Mouse (Mus musculus) olfactory bulb, adult 2 months (tissue): ENCODE data around the gene Fnbp1. TPM values are rescaled to one million over a fixed set of nuclear protein-coding genes. Genes with fewer than 3 reads are reported as not detected.

ENCODE experiments used
- H3K27ac ChIP-seq: fragments of 200-500 bp; 2 replicates; pipeline ENCODE4 v1.5.1; 2012; ENCODE audit warnings: low read depth, low read length; ENCODE audit not compliant: insufficient read depth
- H3K4me1 ChIP-seq: fragments of 200-500 bp; 2 replicates; pipeline ENCODE4 v1.6.1; 2012; ENCODE audit warnings: low read length; ENCODE audit not compliant: control insufficient read depth, insufficient read depth
- H3K4me3 ChIP-seq: fragments of 200-500 bp; 2 replicates; pipeline ENCODE4 v1.5.1; 2012; ENCODE audit warnings: mild to moderate bottlenecking, low read depth, low read length, moderate library complexity; ENCODE audit not compliant: insufficient read depth
- CTCF ChIP-seq: fragments of 200-500 bp; IDR thresholded peaks from 2 replicates; pipeline ENCODE4 v1.5.1; 2012; ENCODE audit warnings: low read depth, mild to moderate bottlenecking, low read length, moderate library complexity; ENCODE audit not compliant: insufficient read depth
- POLR2A ChIP-seq: fragments of 200-500 bp; IDR thresholded peaks from 2 replicates; pipeline ENCODE4 v1.6.1; 2012; ENCODE audit warnings: mild to moderate bottlenecking, low read depth, low read length, moderate library complexity; ENCODE audit not compliant: insufficient read depth
- WGBS: fragments of 180-500 bp; shearing (Covaris S2); methylation state at CpG from one replicate; pipeline ENCODE4 v1.1.7; 2018; 5-methylcytosine and 5-hydroxymethylcytosine counted together
- polyA plus RNA-seq: library from polyadenylated mRNA; stranded (reverse); fragments of >200 nt; gene quantifications from 2 replicates; pipeline ENCODE4 v1.2.4, GENCODE M21; 2012; ENCODE audit warnings: low replicate concordance; ENCODE audit not compliant: missing spikeins, insufficient read depth, insufficient read length

The Fnbp1 gene
- polyA plus RNA-seq, 1 experiment = 1,096 TPM

DNA sequence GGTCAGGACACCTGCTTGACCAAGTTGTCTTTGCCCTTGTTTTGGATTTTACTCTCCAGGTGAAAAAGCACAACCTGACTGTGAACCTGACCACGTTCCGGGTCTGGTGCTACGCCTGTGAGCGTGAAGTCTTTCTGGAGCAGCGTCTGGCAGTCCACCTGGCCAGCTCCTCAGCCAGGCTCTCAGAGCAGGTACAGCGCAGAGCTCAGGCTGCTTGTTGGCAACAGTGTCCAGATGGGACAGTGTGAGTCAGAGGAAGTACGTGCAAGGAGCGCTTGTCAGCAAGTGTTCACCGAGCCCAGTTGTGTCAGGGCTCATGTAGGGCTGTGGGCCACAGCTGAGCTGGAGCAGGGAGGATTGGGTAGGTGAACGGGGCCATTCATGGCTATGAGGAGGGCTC, 139.0 kb downstream of the Fnbp1 start:
- 93% methylated on average over 10 of the region's 10 CpGs for WGBS
- H3K4me1 ChIP-seq = no peaks in the 10 kb centered on the region
- no peak for TF ChIP-seq POLR2A
- no peak for TF ChIP-seq CTCF
- no peak overlapping the region for H3K4me3 ChIP-seq
- no peak overlapping the region for H3K27ac ChIP-seq

DNA sequence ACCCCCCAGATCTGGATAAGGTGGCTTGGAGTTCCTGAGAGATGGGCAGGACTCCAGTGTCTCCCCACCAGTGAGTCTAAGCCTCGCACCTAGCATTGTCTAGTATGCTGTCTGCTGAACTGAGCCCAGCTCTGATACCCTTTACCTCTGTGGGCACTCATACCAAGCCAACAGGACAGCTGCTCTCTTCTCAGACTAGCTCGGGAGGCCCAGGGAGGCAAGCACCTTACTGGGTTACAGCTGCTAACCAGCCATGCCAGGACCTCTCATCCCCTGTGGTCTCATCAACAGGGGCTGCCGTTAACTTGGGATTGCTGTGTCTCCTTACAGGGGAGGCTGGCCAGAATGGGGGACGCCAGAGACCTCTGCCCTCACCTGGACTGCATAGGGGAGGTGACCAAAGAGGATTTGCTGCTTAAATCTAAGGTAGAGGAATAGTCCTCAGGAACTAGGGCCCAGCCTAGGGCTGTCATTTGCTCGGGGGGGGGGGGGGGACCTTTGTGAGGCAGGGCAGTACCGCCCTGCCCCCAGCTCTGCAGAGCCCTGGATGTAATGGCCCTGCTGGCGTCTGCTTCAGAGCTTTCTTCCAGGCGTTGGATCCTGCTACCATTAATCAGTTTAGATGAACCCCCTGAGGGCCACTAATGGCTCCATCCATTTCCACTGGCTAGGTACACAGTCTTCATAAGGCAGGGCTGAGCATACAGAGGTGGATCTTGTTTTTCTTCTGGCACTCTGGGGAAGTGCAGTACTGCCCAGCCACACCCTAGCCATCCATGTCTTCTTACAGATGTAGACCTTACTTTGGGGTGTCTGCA, 143.2 kb downstream of the Fnbp1 start:
- 77% methylated on average over 8 of the region's 8 CpGs for WGBS
- peaks cover 13% of the 10 kb centered on the region for H3K4me1 ChIP-seq
- H3K4me3 ChIP-seq = no peak overlapping the region
- no peak for TF ChIP-seq CTCF
- no peak for TF ChIP-seq POLR2A
- H3K27ac ChIP-seq = no peak overlapping the region

DNA sequence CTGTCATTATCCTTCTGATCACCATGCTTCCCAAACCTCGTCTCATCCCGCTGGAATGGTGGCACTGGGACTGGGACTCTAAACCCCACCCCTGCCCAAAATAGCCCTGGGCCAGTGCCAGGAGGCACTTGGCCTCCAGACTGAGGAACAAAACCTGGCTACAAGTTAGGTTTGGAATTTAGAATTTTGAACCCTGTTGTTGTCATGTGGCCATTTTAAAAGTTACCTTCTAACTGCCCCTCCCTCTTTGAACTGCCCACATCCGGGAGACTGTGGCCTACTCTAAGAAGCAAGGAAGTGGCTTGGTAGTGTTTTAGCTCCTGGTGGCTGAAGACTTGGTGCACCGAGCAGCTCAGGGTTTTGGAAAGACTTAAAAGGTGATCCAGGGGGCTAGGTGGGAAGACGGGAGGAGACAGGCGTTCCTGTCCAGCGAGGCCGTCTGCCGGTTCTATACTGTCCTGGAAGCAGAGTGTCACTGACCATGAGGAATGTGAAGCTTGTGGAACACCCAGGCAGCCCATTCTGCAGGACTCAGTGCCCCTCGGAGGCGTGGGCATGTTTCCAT, 146.3 kb downstream of the Fnbp1 start:
- Histone ChIP-seq H3K4me1 (peaks cover 13% of the 10 kb centered on the region), H3K4me3 (no peak overlapping the region), H3K27ac (no peak overlapping the region)
- no peak for TF ChIP-seq CTCF
- TF ChIP-seq POLR2A = no peak
- 64% methylated on average over 11 of the region's 11 CpGs for WGBS

GRCm38 (mm10) chr2:30994853-30995252, 147.0 kb downstream of the Fnbp1 start:
- Histone ChIP-seq H3K4me3 (no peak overlapping the region), H3K4me1 (peaks cover 13% of the 10 kb centered on the region), H3K27ac (no peak overlapping the region)
- TF ChIP-seq CTCF (no peak), POLR2A (no peak)
- 83% methylated on average over 4 of the region's 4 CpGs for WGBS

- 93% methylated on average over 9 of the region's 9 CpGs for WGBS
- no peak for TF ChIP-seq CTCF
- no peak for TF ChIP-seq POLR2A
- peaks cover 5% of the 10 kb centered on the region; the same call in 1 of the 2 replicates for H3K4me1 ChIP-seq
- no peak overlapping the region for H3K27ac ChIP-seq
- no peak overlapping the region for H3K4me3 ChIP-seq
Measured at GRCm38 (mm10) chr2:30990221-30990620, 151.6 kb downstream of the Fnbp1 start.

DNA sequence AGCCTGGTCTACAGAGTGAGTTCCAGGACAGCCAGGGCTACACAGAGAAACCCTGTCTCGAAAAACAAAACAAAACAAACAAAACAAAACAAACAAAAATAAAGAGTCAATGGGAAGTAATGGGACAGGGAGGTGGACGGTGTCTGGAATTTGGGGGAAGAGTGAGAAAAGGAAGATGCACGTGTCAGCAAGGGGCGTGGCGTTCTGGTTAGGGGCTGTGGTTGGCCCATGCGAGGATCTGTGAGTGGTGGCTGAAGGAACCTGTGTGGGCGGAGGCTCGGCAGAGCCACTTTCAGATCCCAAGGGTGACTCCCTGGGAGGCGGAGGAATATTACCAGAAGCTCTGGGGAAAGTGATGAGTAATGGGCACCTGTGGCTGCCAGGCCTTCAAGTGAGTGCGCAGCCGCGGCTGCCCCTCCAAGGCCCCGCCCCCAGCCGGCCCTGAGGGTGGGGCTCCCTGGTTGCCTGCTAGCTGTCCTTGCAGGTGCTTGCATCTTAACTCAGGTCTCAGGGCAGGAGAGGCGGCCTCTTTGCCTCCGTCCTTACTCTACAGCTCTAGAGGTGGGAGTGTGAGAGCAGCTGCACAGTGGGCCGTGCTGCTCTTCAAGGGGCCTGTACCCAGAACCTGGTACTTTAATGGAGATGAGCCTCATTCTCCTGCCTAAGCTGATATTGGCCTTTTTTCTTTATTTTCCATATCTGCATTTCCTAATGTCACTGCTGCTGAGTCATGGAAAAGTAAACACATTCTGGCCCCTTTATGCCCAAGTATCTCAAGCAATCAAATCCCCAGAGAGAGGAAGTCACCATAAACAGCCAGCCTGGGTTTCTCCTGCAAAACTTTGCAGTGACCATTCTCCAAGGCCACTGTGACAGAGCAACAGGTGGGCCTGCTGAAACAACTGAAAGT, 156.4 kb downstream of the Fnbp1 start:
- WGBS = 31% methylated on average over 17 of the region's 17 CpGs
- Histone ChIP-seq H3K4me3 (no peak overlapping the region), H3K4me1 (peaks cover 15% of the 10 kb centered on the region), H3K27ac (no peak overlapping the region)
- TF ChIP-seq POLR2A (no peak), CTCF (no peak)

DNA sequence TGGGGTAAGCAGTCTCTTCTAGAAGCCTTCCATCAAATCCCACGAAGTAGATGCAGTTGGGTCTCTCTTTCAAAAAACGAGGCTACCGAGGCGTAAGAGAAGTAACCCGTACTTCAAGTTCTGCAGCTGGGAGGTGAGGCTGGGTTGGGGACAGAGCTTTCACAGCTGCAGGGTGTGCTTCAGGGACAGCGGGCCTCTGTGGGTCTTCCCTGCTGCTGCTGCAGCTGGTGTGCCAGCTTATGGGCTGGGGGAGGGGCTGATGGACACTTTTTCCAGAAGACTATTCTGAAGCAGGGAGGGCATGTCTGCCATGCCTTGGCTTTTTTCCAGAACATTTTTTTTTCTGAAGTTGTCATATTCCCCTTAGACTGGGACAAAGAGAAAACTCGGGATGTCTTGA, 158.8 kb downstream of the Fnbp1 start:
- H3K4me3 ChIP-seq = peak overlapping the region; percentile 63
- no peak overlapping the region for H3K27ac ChIP-seq
- TF ChIP-seq CTCF (no peak), POLR2A (no peak)
- peaks cover 15% of the 10 kb centered on the region for H3K4me1 ChIP-seq
- WGBS = 18% methylated on average over 7 of the region's 7 CpGs

DNA sequence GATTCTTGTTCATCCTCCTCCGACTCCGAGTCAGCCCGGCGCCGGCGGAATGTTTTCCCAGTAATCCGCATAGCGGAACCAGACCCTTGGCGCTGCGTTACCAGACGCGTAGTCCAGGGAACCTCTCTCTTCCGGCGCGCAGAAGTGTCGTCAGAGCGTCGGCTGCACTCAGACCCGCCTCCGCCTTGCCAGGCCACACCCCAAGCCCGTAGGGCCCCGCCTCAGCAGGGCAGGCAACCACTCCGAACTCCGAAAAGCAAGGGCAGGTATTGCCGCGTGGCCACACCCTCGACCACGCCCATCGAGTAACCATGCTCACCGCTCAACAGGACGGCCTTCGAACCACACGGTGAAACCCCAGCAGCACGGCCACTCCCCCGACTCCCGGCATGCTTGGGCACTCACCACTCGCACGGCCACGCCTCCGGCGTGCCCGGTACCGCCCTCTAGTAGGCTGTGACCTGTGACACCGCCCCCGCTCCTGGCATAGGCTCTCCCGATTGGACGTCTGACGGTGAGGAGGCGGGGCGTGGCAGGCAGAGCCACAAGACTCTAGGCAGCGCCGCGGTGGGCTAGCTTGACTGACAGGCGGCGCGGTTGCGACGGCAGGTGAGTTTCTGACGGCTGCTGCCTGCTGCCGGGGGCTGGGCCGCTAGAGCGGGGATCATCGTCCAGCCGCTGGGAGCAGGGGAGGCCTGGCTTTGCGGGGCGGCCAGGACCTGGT, 159.9 kb downstream of the Fnbp1 start, which contains the start of the genes BC005624 and Usp20:
Gene BC005624 (minus strand): TSS at position 412 of the 724 bp plus-strand sequence.
Gene Usp20 (plus strand): TSS at position 490 of the 724 bp plus-strand sequence.
- H3K27ac ChIP-seq = peak within 1 kb of the TSS; percentile 2; the same call in 1 of the 2 replicates
- H3K4me3 ChIP-seq = peak within 1 kb of the TSS; percentile 63
- TF ChIP-seq POLR2A (peak; percentile 54), CTCF (no peak)
- peaks cover 15% of the 10 kb centered on the region for H3K4me1 ChIP-seq
- under 1% methylated on average over 65 of the region's 66 CpGs for WGBS

Other genes starting within 250 kb of the Fnbp1 start
- not detected in 2 replicates for gene Ptges, start 212.1 kb downstream of the Fnbp1 start, polyA plus RNA-seq
- gene Tor1b, start 189.0 kb downstream of the Fnbp1 start, polyA plus RNA-seq = not detected in 2 replicates
- gene Tor1a, start 174.1 kb downstream of the Fnbp1 start, polyA plus RNA-seq = not detected in 2 replicates
- not detected in 2 replicates for gene BC005624, start 159.8 kb downstream of the Fnbp1 start, polyA plus RNA-seq
- not detected in 2 replicates for gene Usp20, start 159.7 kb downstream of the Fnbp1 start, polyA plus RNA-seq
- not detected in 2 replicates for gene Gpr107, start 10.3 kb upstream of the Fnbp1 start, polyA plus RNA-seq
- gene Ncs1, start 103.8 kb upstream of the Fnbp1 start, polyA plus RNA-seq = not detected in 2 replicates
- not detected in 2 replicates for gene Hmcn2, start 172.4 kb upstream of the Fnbp1 start, polyA plus RNA-seq